Mouse (Mus musculus) heart, adult 9 months (tissue): ENCODE results near the gene 1700037H04Rik.

Experiments used
- DNase-seq, 2 experiments: peaks; one replicate each; pipeline ENCODE4 v3.0.0; 2022; ENCODE audit warnings: low spot score in 2 of 2

The 1700037H04Rik gene

GRCm38 (mm10) chr2:131159938-131160581, at the start of gene 1700037H04Rik:
TSS of gene 1700037H04Rik (minus strand) at chr2:131160081.
- peak; percentile 96 to 97 for DNase-seq

GRCm38 (mm10) chr2:131209125-131209795, 49.4 kb upstream of the 1700037H04Rik start:
- peak; percentile 39 to 48 for DNase-seq

GRCm38 (mm10) chr2:131208356-131208755, 48.5 kb upstream of the 1700037H04Rik start:
- no peak for DNase-seq

GRCm38 (mm10) chr2:131206778-131207177, 46.9 kb upstream of the 1700037H04Rik start, which contains the start of gene Ap5s1:
TSS of gene Ap5s1 (plus strand) at chr2:131207078.
- DNase-seq: no peak

GRCm38 (mm10) chr2:131205521-131206182, 45.8 kb upstream of the 1700037H04Rik start:
- DNase-seq: no peak

- peak; percentile 99 for DNase-seq
These were observed 44.6 kb upstream of the 1700037H04Rik start for GRCm38 (mm10) chr2:131204410-131204981.

GRCm38 (mm10) chr2:131203816-131204409, 44.0 kb upstream of the 1700037H04Rik start:
- no peak for DNase-seq

GRCm38 (mm10) chr2:131201262-131201661, 41.4 kb upstream of the 1700037H04Rik start:
- no peak for DNase-seq

GRCm38 (mm10) chr2:131200710-131201109, 40.8 kb upstream of the 1700037H04Rik start:
- DNase-seq: no peak

GRCm38 (mm10) chr2:131196606-131197316, 36.9 kb upstream of the 1700037H04Rik start:
- DNase-seq: no peak

GRCm38 (mm10) chr2:131191005-131191390, 31.1 kb upstream of the 1700037H04Rik start:
- DNase-seq: no peak

- no peak for DNase-seq
These were observed 30.6 kb upstream of the 1700037H04Rik start for GRCm38 (mm10) chr2:131190344-131191004.

- DNase-seq: no peak
These were observed 29.8 kb upstream of the 1700037H04Rik start for GRCm38 (mm10) chr2:131189521-131190309.

GRCm38 (mm10) chr2:131188311-131188710, 28.4 kb upstream of the 1700037H04Rik start:
- no peak for DNase-seq

- no peak for DNase-seq
These were observed 27.7 kb upstream of the 1700037H04Rik start for GRCm38 (mm10) chr2:131187602-131187922.

- peak; percentile 85 to 88 for DNase-seq
These were observed 27.1 kb upstream of the 1700037H04Rik start, which contains the start of the genes Cdc25b and Spef1 for GRCm38 (mm10) chr2:131186771-131187601. TSS of gene Cdc25b (plus strand) at chr2:131186949. TSS of gene Spef1 (minus strand) at chr2:131187282.

- DNase-seq: no peak
These were observed 26.5 kb upstream of the 1700037H04Rik start for GRCm38 (mm10) chr2:131186343-131186742.

GRCm38 (mm10) chr2:131179990-131180587, 20.2 kb upstream of the 1700037H04Rik start, which contains the start of gene Cenpb:
TSS of gene Cenpb (minus strand) at chr2:131180067.
- peak; percentile 71 to 87 for DNase-seq
